Mouse (Mus musculus) cerebellum, adult 18-20 months (tissue): Measurements from ENCODE around the gene A030014E15Rik.
A peak's percentile ranks its signal among the peaks of the same experiment; 100 is the strongest.
"Not testable (repeated sequence)": the region's sequence is repeated elsewhere in the genome, so short reads cannot be mapped to it uniquely, and the experiment has no call there.

ENCODE experiments used
- DNase-seq, 2 experiments: peaks; one replicate each; pipeline ENCODE4 v3.0.0; 2021

Gene A030014E15Rik

DNA sequence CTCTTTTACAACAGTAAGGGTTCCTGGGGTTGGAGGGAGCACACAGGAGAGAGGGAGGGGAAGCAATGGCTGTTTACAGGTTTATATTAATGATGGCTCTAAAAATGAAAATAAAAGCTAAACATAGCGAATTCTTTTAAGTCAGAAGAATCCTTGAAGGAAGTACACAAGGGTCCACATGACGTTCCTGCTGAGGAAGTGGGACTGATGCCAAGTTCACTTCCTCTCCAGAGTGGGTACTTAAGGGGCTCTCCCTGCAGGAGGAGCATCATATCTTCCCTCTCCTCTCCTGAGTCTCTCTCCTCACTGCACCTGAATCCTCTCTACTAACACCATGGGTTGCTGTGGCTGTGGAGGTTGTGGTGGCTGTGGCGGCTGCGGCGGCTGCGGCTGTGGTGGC is at the start of gene A030014E15Rik:
A030014E15Rik (plus strand) TSS at position 268 of the 400 bp plus-strand sequence.
- no peak for DNase-seq

- no peak for DNase-seq
Observed at GRCm38 (mm10) chr1:82879172-82879571, 45.5 kb upstream of the A030014E15Rik start.

DNA sequence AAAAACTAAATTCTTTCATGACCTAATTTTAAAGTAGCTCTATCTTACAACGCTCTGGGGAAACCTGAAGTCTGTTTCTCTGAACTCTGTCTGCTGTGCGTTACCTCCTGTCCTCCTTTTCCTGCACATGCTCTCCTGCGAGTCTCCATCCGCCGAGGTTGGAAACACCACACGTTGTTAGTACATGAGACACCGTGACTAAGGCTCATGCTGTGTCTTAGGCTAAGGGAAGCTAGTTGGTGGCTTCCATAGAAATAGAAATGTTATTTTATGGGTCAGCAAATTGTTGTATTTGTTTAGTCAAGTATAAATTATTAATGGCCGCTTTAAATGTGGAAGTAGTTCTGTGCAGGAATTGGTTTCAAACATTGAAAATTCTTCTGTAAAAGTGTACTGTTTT is 44.5 kb upstream of the A030014E15Rik start:
- DNase-seq: peak in 1 of 2 experiments; percentile 5

- DNase-seq: peak; percentile 16 to 28
Observed at GRCm38 (mm10) chr1:82893269-82893668, 31.4 kb upstream of the A030014E15Rik start.

GRCm38 (mm10) chr1:82900567-82900966 is 24.1 kb upstream of the A030014E15Rik start:
- DNase-seq: no peak

- DNase-seq: no peak
Observed at GRCm38 (mm10) chr1:82901201-82901600, 23.5 kb upstream of the A030014E15Rik start.

GRCm38 (mm10) chr1:82905886-82906285 is 18.8 kb upstream of the A030014E15Rik start:
- no peak for DNase-seq

GRCm38 (mm10) chr1:82913025-82913424 is 11.7 kb upstream of the A030014E15Rik start, which contains the start of gene A030005L19Rik:
TSS of gene A030005L19Rik (plus strand) at chr1:82913325.
- DNase-seq: no peak

DNA sequence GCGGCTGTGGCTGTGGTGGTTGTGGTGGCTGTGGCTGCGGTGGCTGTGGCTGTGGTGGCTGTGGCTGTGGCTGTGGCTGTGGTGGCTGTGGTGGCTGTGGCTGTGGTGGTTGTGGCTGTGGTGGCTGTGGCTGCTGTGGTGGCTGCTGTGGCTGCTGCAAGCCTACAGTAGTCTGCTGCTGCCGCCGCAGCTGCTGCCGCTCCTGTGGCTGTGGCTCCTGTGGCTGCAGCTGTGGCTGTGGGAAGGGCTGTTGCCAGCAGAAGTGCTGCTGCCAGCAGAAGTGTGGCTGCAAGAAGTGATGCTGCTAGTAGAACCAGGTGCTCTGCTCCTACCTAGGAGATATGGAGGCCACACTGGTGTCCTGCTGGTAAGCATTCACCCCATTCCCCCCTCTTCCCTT is 11.3 kb upstream of the A030014E15Rik start:
- DNase-seq: not testable (repeated sequence)

DNA sequence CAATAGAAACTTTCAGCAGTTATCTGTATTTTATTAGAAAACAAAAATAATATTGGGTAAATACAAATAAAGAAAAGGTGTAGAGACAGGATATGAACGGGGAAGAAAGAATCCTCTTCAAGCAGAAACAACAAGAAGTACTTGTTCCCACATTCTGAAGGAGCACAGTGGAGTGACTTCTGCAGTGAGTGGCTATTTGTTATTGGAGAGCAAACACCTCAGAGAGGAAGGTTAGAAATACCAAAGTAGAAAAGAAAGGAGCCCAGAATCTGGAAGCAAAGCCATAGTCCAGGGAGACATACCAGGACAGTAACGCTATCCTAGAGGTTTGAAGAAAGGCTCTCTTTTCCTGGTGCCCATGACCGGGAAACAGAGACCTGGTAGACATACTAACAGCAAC is 5.8 kb downstream of the A030014E15Rik start:
- not testable (repeated sequence) for DNase-seq

DNA sequence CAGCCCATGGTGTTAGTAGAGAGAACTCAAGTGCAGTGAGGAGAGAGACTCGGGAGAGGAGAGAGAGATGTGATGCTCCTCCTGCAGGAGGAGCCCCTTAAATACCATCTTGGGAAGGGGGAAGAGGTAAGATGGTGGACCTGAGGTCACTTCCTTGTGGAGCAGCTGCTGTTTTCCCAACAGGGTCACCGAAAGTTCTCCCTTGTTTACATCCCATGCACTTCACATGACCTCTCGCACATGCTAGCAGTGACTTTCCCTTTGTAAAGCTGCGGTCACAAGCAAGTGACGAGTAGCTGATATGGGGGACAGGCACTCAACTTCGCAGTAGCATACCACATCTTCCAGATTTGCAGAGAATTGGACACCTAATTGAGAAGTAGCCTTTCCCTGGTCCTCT is 6.6 kb downstream of the A030014E15Rik start, which contains the start of gene Gm6217:
Gm6217 (minus strand) TSS at position 74 of the 400 bp plus-strand sequence.
- not testable (repeated sequence) for DNase-seq

- no peak for DNase-seq
Observed at GRCm38 (mm10) chr1:82938666-82939065, 13.9 kb downstream of the A030014E15Rik start.

DNA sequence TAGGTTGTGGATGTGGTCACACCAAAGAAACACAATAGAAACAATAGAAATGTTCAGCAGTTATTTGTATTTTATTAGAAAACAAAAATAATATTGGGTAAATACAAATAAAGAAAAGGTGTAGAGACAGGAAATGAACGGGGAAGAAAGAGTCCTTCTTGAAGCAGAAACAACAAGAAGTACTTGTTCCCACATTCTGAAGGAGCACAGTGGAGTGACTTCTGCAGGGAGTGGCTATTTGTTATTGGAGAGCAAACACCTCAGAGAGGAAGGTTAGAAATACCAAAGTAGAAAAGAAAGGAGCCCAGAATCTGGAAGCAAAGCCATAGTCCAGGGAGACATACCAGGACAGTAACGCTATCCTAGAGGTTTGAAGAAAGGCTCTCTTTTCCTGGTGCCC is 17.8 kb downstream of the A030014E15Rik start:
- DNase-seq: not testable (repeated sequence)

- DNase-seq: not testable (repeated sequence)
Observed at GRCm38 (mm10) chr1:82943295-82943694, 18.6 kb downstream of the A030014E15Rik start, which contains the start of gene A030003K21Rik. TSS of gene A030003K21Rik (minus strand) at chr1:82943388.

- not testable (repeated sequence) for DNase-seq
Observed at GRCm38 (mm10) chr1:82946029-82946428, 21.3 kb downstream of the A030014E15Rik start.

- no peak for DNase-seq
Observed at GRCm38 (mm10) chr1:82948601-82949000, 23.9 kb downstream of the A030014E15Rik start.

GRCm38 (mm10) chr1:82955913-82956312 is 31.2 kb downstream of the A030014E15Rik start, which contains the start of gene Gm7544:
TSS of gene Gm7544 (minus strand) at chr1:82956013.
- DNase-seq: not testable (repeated sequence)

DNA sequence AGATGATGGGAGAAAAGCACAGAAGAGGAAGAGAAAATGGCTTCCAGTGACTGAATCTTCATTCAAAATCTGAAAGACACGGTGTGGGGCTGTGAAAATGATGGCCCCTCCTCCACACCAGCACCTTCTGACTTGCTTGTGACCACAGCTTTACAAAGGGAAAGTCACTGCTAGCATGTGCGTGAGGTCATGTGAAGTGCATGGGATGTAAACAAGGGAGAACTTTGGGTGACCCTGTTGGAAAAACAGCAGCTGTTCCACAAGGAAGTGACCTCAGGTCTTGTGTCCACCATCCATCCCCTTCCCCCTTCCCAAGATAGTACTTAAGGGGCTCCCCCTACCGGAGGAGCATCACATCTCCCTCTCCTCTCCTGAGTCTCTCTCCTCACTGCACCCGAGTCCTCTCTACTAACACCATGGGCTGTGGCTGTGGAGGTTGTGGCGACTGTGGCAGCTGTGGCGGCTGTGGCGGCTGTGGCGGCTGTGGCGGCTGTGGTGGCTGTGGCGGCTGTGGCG is 35.2 kb downstream of the A030014E15Rik start, which contains the start of gene Gm47955:
Gm47955 (plus strand) TSS at position 417 of the 516 bp plus-strand sequence.
- DNase-seq: no peak

DNA sequence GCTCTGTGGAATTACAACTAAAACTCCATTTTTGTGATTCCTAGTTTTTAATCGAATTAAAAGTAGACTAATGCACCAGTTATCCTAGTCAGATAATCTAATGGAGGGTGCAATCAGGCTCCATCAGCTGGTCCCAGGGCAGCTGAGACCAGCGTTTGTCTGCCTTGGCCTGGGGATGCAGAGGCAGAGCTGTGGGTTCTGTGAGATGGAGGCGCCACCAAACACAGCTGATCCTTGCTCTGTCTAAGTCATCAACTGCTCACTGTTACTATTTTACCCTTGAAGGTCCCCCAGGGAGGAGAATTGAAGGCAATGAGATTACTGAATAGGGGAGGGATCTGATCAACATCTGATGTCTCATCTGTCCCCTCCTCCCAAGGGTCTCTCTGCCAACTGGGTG is 41.7 kb downstream of the A030014E15Rik start:
- DNase-seq: no peak

DNA sequence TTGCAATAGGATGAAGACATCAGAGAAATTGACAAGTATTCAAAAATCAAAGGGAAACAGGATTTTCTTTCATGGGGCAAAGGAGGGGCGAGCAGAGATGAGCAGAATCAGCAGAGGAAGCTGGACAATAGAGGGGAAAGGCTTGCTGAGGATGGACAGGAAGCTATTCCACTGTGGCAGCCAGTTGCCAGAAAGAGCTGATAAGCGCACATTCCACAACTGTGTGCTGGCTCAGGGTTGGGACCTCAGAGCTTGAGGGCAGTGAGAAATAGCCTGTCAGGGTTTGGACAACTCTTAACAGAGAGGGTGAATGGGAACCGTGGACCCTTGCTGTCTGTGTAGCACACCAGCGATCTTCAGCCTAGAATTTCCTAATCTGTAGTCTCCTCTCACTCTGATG is 47.3 kb downstream of the A030014E15Rik start:
- DNase-seq: no peak

GRCm38 (mm10) chr1:82973244-82973643 is 48.5 kb downstream of the A030014E15Rik start:
- no peak for DNase-seq

DNA sequence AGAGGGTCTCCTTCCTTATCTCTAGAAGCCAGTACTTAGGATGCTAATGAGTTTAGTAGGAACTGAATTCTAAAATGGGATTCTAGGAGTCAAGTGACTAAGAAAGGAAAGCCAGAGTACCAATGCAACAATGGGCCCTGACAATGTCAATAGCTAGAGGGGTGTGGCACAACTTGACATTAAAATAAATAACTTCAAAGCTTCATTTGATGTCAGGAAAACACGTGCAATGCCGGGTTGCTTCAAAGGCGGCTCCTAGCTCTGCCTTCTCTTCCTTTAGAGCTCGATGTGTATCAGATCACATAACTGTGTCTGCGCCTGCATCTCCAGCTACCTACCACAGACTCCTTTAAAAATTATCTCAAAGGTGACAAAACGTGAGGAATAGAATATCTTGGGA is 49.2 kb downstream of the A030014E15Rik start:
- no peak for DNase-seq

DNA sequence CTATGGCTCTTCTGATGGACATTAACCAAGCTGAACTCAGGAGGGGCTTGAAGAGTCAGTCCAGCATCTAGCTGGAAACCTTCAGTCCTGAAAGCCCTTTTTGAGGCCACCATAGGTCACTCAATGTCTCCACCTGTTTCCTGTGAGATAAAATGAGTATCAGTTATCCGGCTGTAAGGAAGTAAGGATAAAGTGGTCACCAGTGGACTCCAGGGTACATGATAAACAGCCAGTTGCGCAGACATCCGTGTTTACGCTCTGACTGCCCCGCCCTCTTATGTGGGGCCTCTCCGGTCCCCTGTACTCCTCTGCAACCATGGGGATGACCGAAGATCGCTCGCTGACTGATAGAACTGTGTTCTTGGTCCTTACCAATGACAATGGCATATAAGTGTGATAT is 49.6 kb downstream of the A030014E15Rik start:
- DNase-seq: no peak
